Mouse (Mus musculus) heart, embryonic 15.5 days (tissue): ENCODE measurements around the gene Prss12. TPM values are rescaled to one million over a fixed set of nuclear protein-coding genes. Genes with fewer than 3 reads are reported as not detected.

Source experiments
- ATAC-seq: fragments of 200-750 bp; cut with Nextera tagmentation; replicated peaks from 2 replicates; pipeline ENCODE4 v1.8.0; 2017; ENCODE audit warnings: low read depth, moderate TSS enrichment; ENCODE audit not compliant: insufficient number of reproducible peaks, insufficient read depth, low FRiP score
- H3K27ac ChIP-seq: fragments of 300-500 bp; sonication (generic); 2 replicates; pipeline ENCODE4 v1.5.1; 2015; ENCODE audit warnings: mild to moderate bottlenecking, inconsistent platforms
- H3K27me3 ChIP-seq: fragments of 300-500 bp; sonication (generic); 2 replicates; pipeline ENCODE4 v1.6.1; 2015; ENCODE audit warnings: inconsistent platforms
- H3K36me3 ChIP-seq: fragments of 300-500 bp; sonication (generic); 2 replicates; pipeline ENCODE4 v1.6.1; 2015; ENCODE audit warnings: mild to moderate bottlenecking, inconsistent platforms
- H3K4me1 ChIP-seq: fragments of 300-500 bp; sonication (generic); replicated peaks from 2 replicates; pipeline ENCODE4 v1.6.1; 2015; ENCODE audit warnings: inconsistent platforms
- H3K4me2 ChIP-seq: fragments of 300-500 bp; sonication (generic); 2 replicates; pipeline ENCODE4 v1.6.1; 2015; ENCODE audit warnings: inconsistent platforms, mild to moderate bottlenecking, moderate library complexity
- H3K4me3 ChIP-seq: fragments of 300-500 bp; sonication (generic); 2 replicates; pipeline ENCODE4 v1.5.1; 2015; ENCODE audit warnings: mild to moderate bottlenecking, inconsistent platforms
- H3K9ac ChIP-seq: fragments of 300-500 bp; sonication (generic); 2 replicates; pipeline ENCODE4 v1.6.1; 2015; ENCODE audit warnings: mild to moderate bottlenecking, inconsistent platforms
- H3K9me3 ChIP-seq: fragments of 300-500 bp; sonication (generic); replicated peaks from 2 replicates; pipeline ENCODE4 v1.6.1; 2016; ENCODE audit warnings: inconsistent platforms
- WGBS: fragments of 180-500 bp; shearing (Covaris S2); methylation state at CpG from one replicate; pipeline ENCODE4 v1.1.7; 2015; ENCODE audit warnings: mixed read lengths; 5-methylcytosine and 5-hydroxymethylcytosine counted together
- polyA plus RNA-seq: library from polyadenylated mRNA; unstranded; fragments of >200 nt; fragmentation: Nextera tagmentation; extraction: Ambion mirVana; gene quantifications from 2 replicates; pipeline ENCODE4 v1.2.1, GENCODE M21; 2015

Gene Prss12
- polyA plus RNA-seq, 1 experiment from 2014 or later, result 3.6 TPM

DNA sequence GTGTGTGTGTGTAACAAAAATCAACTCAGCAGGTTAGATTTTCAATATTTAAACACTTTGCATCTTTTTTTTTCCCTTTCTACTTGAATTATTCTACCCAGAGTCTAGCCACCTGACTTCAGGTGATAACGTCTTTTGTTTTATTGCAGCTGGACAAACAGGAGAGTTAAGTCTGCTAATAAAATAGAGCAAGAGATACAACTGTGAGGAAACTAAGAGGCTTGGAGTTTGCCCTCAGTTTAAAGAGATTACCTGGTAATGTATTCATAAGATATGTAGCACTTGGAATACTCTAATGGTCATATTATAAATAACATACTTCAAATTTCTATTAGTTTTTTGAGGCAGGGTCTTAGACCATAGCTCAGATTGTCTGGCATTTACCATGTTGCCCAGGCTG is 9.1 kb upstream of the Prss12 start:
- Histone ChIP-seq H3K9me3 (no peaks in the 10 kb centered on the region), H3K4me1 (no peaks in the 10 kb centered on the region), H3K36me3 (no peaks in the 10 kb centered on the region), H3K9ac (no peak overlapping the region), H3K27ac (no peak overlapping the region), H3K4me3 (no peak overlapping the region), H3K4me2 (no peak overlapping the region), H3K27me3 (no peaks in the 10 kb centered on the region)
- ATAC-seq, result no peak
- 88% methylated on average over 1 of the region's 1 CpGs for WGBS

- peaks cover 9% of the 10 kb centered on the region for H3K27me3 ChIP-seq
- no peaks in the 10 kb centered on the region for H3K9me3 ChIP-seq
- no peaks in the 10 kb centered on the region for H3K36me3 ChIP-seq
- no peak overlapping the region for H3K27ac ChIP-seq
- no peaks in the 10 kb centered on the region for H3K4me1 ChIP-seq
- H3K4me2 ChIP-seq, result no peak overlapping the region
- WGBS, result 58% methylated on average over 7 of the region's 7 CpGs
- H3K9ac ChIP-seq, result no peak overlapping the region
- H3K4me3 ChIP-seq, result no peak overlapping the region
- no peak for ATAC-seq
Measured at GRCm38 (mm10) chr3:123440490-123440889, 6.2 kb upstream of the Prss12 start.

DNA sequence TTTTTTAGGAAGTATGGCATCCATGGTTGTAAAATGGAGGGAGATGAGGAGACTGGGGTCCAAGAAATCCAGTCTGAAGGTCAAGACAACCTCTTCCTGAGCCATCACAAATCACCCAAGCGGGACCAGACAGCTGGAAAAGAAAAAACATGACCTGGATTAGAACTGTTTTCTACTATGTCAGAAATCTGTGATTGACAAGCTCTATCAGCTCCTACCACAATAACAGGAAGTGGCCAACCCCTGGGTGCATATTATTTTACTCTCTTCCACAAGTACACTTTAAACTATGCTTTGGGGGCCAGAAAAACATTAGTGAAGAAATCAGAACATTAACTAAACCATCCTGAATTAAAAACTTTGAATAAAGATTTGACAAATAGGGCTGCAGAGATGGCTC is 2.2 kb upstream of the Prss12 start:
- no peak for ATAC-seq

DNA sequence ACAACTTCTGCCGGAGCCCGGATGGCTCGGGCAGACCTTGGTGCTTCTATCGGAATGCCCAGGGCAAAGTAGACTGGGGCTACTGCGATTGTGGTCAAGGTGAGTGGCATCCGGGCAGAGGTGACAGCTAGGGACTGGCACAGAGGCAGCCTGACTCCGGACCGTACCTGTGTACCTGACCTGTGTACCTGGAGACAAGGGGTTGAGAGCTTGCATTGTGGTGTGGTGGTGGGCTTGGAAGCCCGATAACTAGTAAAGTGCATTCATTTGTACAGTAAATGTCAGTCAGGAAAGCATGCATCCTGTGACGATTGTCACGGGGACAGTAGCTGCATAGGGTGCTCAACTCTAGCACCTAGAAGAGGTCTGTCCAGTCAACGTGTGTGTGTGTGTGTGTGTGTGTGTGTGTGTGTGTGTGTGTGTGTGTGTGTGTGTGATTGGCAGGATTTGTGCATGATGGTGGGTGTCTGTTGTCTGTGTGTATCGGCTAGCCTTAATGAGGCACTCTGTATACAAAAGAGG is 886 bp downstream of the Prss12 start:
- no peak for ATAC-seq
- Histone ChIP-seq H3K9ac (peak overlapping the region; percentile 63), H3K4me2 (peak overlapping the region; percentile 100), H3K27ac (no peak overlapping the region), H3K4me1 (peaks cover 15% of the 10 kb centered on the region), H3K27me3 (peaks cover 33% of the 10 kb centered on the region), H3K9me3 (no peaks in the 10 kb centered on the region), H3K4me3 (peak overlapping the region; percentile 71), H3K36me3 (no peaks in the 10 kb centered on the region)
- WGBS, result 8% methylated on average over 13 of the region's 13 CpGs

More for the DNA sequence above, 2.2 kb upstream of the Prss12 start:
- Histone ChIP-seq H3K36me3 (no peaks in the 10 kb centered on the region), H3K4me2 (no peak overlapping the region), H3K27me3 (peaks cover 32% of the 10 kb centered on the region), H3K4me3 (no peak overlapping the region), H3K9ac (no peak overlapping the region), H3K4me1 (peaks cover 15% of the 10 kb centered on the region), H3K27ac (no peak overlapping the region), H3K9me3 (no peaks in the 10 kb centered on the region)
- WGBS, result 46% methylated on average over 1 of the region's 1 CpGs

GRCm38 (mm10) chr3:123448096-123448495 is 1.4 kb downstream of the Prss12 start:
- Histone ChIP-seq H3K4me2 (peak overlapping the region; percentile 100), H3K9me3 (no peaks in the 10 kb centered on the region), H3K4me3 (peak overlapping the region; percentile 71), H3K27ac (no peak overlapping the region), H3K4me1 (peaks cover 15% of the 10 kb centered on the region), H3K36me3 (no peaks in the 10 kb centered on the region), H3K27me3 (peaks cover 33% of the 10 kb centered on the region), H3K9ac (no peak overlapping the region)
- no peak for ATAC-seq
- WGBS, result 19% methylated on average over 10 of the region's 10 CpGs

DNA sequence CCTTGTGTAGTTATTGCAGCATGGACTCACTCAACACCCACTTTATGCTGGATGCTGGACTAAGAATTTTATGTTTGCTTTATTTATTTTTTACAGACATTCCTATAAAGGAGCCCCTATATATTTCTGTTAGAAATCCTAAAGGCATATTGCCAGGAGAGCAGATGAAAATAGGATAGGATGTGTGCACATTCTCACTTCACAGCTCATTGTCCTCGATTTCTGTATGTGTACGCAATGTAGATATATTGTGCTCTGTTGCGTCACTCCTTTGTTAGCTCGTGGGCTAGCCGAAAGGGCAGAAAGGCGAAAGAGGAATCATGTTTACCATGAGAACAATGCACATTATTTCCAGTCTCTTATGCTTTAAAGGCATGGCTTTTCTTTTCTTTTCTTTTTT is 3.4 kb downstream of the Prss12 start:
- H3K4me1 ChIP-seq, result peaks cover 15% of the 10 kb centered on the region
- H3K9me3 ChIP-seq, result no peaks in the 10 kb centered on the region
- no peak for ATAC-seq
- no peak overlapping the region for H3K4me2 ChIP-seq
- H3K36me3 ChIP-seq, result no peaks in the 10 kb centered on the region
- peaks cover 27% of the 10 kb centered on the region for H3K27me3 ChIP-seq
- no peak overlapping the region for H3K27ac ChIP-seq
- no peak overlapping the region for H3K4me3 ChIP-seq
- H3K9ac ChIP-seq, result no peak overlapping the region
- 78% methylated on average over 6 of the region's 6 CpGs for WGBS

DNA sequence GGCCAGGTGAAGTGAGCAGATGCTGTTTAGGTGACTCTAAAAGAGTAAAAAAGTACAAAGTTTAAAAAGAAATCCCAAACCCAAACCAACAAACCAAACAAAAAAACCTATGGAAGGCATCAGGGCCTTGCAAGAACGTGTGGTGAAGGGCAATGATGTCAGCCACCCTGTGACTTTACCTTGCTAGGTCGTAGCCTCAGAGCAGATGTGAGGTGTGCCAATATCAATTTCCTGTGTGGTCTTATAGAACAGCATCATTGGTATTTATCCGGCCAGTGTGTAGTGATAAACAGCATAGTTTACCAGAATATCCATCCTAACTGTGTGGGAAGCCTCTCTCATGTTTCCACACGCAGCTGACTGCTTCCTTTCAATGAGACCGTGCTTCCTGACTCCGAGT is 6.2 kb downstream of the Prss12 start:
- WGBS, result 66% methylated on average over 6 of the region's 6 CpGs

GRCm38 (mm10) chr3:123459492-123459891 is 12.8 kb downstream of the Prss12 start:
- WGBS, result 62% methylated on average over 1 of the region's 1 CpGs
- Histone ChIP-seq H3K27ac (no peak overlapping the region), H3K9ac (no peak overlapping the region), H3K4me3 (no peak overlapping the region), H3K36me3 (no peaks in the 10 kb centered on the region), H3K27me3 (no peaks in the 10 kb centered on the region), H3K4me2 (no peak overlapping the region), H3K4me1 (no peaks in the 10 kb centered on the region), H3K9me3 (no peaks in the 10 kb centered on the region)
- ATAC-seq, result no peak

More for the DNA sequence above, 6.2 kb downstream of the Prss12 start:
- no peak for ATAC-seq
- Histone ChIP-seq H3K9ac (no peak overlapping the region), H3K27me3 (peaks cover 3% of the 10 kb centered on the region; the same call in 1 of the 2 replicates), H3K9me3 (no peaks in the 10 kb centered on the region), H3K36me3 (no peaks in the 10 kb centered on the region), H3K27ac (no peak overlapping the region), H3K4me1 (no peaks in the 10 kb centered on the region), H3K4me2 (no peak overlapping the region), H3K4me3 (no peak overlapping the region)

DNA sequence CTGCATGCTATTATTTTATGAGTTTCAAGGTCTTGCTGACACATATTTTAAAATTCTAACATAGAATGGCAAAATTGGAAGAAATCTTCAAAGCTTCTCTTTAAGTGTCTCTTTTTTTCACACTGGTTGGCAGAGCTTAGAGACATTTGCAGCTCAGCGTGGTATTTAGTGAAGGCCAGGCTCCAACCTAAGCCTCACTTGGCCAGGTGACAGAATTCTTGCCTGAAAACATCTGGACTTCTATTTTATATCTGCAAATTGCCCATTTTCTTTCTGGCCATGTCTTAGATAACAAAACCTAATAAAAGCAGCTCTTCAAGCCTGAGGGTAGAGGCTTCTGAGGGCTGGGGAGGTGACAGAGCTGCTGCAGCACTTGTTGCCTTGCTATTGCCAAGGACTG is 13.7 kb downstream of the Prss12 start:
- H3K4me2 ChIP-seq, result no peak overlapping the region
- ATAC-seq, result no peak
- no peaks in the 10 kb centered on the region for H3K9me3 ChIP-seq
- H3K36me3 ChIP-seq, result no peaks in the 10 kb centered on the region
- no peaks in the 10 kb centered on the region for H3K4me1 ChIP-seq
- no peak overlapping the region for H3K4me3 ChIP-seq
- 62% methylated on average over 1 of the region's 1 CpGs for WGBS
- no peaks in the 10 kb centered on the region for H3K27me3 ChIP-seq
- H3K9ac ChIP-seq, result no peak overlapping the region
- no peak overlapping the region for H3K27ac ChIP-seq

DNA sequence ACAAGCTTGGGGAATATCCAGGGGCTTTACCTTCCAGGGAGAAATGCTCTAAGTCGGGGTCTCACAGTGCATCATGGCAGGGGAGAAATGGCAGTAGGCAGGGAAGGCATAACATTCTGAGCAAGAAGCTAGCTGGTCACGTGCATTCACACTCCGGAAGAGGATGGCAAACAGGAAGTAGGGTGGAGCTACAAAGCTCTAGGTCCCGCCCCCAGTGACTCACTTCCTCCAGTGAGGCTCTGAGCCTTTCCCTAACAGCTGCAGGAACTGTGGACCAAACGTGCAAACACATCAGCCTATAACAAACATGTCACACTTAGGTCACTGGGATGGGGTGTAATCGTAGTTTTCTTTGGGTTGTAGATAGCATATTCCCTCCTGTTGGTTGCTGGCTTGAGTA is 15.6 kb downstream of the Prss12 start:
- Histone ChIP-seq H3K27me3 (no peaks in the 10 kb centered on the region), H3K27ac (no peak overlapping the region), H3K9me3 (no peaks in the 10 kb centered on the region), H3K4me3 (no peak overlapping the region), H3K36me3 (no peaks in the 10 kb centered on the region), H3K4me1 (no peaks in the 10 kb centered on the region), H3K9ac (no peak overlapping the region), H3K4me2 (no peak overlapping the region)
- no peak for ATAC-seq
- WGBS, result 76% methylated on average over 6 of the region's 6 CpGs

DNA sequence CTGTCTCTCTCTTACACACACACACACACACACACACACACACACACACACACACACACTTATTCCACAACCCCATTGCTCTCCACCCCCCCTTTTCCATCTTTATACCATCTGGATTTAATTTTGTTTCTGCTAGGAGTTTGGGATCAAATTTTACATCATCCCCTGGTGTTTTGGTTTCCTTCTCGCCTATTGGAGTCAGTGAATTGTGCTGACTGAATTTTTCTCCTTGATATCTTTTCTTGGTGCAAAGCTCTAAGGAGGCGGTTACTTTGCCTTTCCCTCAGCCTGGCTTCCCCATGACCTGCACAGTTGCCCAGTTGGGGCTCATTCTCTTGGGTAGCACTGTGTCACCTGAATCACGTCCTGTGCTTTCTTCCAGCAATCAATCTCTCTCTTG is 30.1 kb downstream of the Prss12 start:
- Histone ChIP-seq H3K27ac (no peak overlapping the region), H3K36me3 (no peaks in the 10 kb centered on the region), H3K9me3 (no peaks in the 10 kb centered on the region), H3K9ac (no peak overlapping the region), H3K4me3 (no peak overlapping the region), H3K4me2 (no peak overlapping the region), H3K27me3 (no peaks in the 10 kb centered on the region), H3K4me1 (no peaks in the 10 kb centered on the region)
- ATAC-seq, result no peak
- WGBS, result 70% methylated on average over 3 of the region's 3 CpGs

- Histone ChIP-seq H3K4me1 (no peaks in the 10 kb centered on the region), H3K9me3 (no peaks in the 10 kb centered on the region), H3K27ac (no peak overlapping the region), H3K4me2 (no peak overlapping the region), H3K27me3 (no peaks in the 10 kb centered on the region), H3K36me3 (no peaks in the 10 kb centered on the region), H3K9ac (no peak overlapping the region), H3K4me3 (no peak overlapping the region)
- ATAC-seq, result no peak
- 74% methylated on average over 6 of the region's 6 CpGs for WGBS
Measured at GRCm38 (mm10) chr3:123481266-123481665, 34.6 kb downstream of the Prss12 start.
